Mouse (Mus musculus) forebrain, embryonic 13.5 days (tissue): Measurements from ENCODE around the gene Hist1h4a. TPM values are rescaled to one million over a fixed set of nuclear protein-coding genes. Genes with fewer than 3 reads are reported as not detected.
"Not testable (repeated sequence)": the region's sequence is repeated elsewhere in the genome, so short reads cannot be mapped to it uniquely, and the experiment has no call there.

ENCODE experiments used
- ATAC-seq: fragments of 200-750 bp; cut with Nextera tagmentation; 2 replicates; pipeline ENCODE4 v1.8.0; 2017
- H3K27ac ChIP-seq: fragments of 300-500 bp; sonication (generic); 2 replicates; pipeline ENCODE4 v1.5.1; 2015; ENCODE audit warnings: inconsistent platforms, mild to moderate bottlenecking, moderate library complexity
- H3K27me3 ChIP-seq: fragments of 300-500 bp; sonication (generic); 2 replicates; pipeline ENCODE4 v1.6.1; 2015; ENCODE audit warnings: mild to moderate bottlenecking, inconsistent platforms
- H3K36me3 ChIP-seq: fragments of 300-500 bp; sonication (generic); 2 replicates; pipeline ENCODE4 v1.6.1; 2015; ENCODE audit warnings: mild to moderate bottlenecking, inconsistent platforms; ENCODE audit not compliant: poor library complexity, severe bottlenecking
- H3K4me1 ChIP-seq: fragments of 300-500 bp; sonication (generic); 2 replicates; pipeline ENCODE4 v1.6.1; 2015; ENCODE audit warnings: inconsistent platforms
- H3K4me2 ChIP-seq: fragments of 300-500 bp; sonication (generic); 2 replicates; pipeline ENCODE4 v1.6.1; 2015; ENCODE audit warnings: inconsistent platforms, mild to moderate bottlenecking, moderate library complexity
- H3K4me3 ChIP-seq: fragments of 300-500 bp; sonication (generic); 2 replicates; pipeline ENCODE4 v1.5.1; 2015; ENCODE audit warnings: mild to moderate bottlenecking, inconsistent platforms
- H3K9ac ChIP-seq: fragments of 300-500 bp; sonication (generic); 2 replicates; pipeline ENCODE4 v1.6.1; 2015; ENCODE audit warnings: mild to moderate bottlenecking, inconsistent platforms
- H3K9me3 ChIP-seq: fragments of 300-500 bp; sonication (generic); replicated peaks from 2 replicates; pipeline ENCODE4 v1.6.1; 2016; ENCODE audit warnings: inconsistent platforms
- WGBS: fragments of 180-500 bp; shearing (Covaris S2); methylation state at CpG from one replicate; pipeline ENCODE4 v1.1.7; 2015; 5-methylcytosine and 5-hydroxymethylcytosine counted together
- polyA plus RNA-seq: library from polyadenylated mRNA; unstranded; fragments of >200 nt; fragmentation: Nextera tagmentation; extraction: Ambion mirVana; gene quantifications from 2 replicates; pipeline ENCODE4 v1.2.1, GENCODE M21; 2015

Gene Hist1h4a
- polyA plus RNA-seq = 0.64 and 1.1 TPM in 2 replicates

- H3K4me2 ChIP-seq = peak within 1 kb of the TSS; percentile 78
- H3K27me3 ChIP-seq = no peaks in the 10 kb centered on the region
- peak within 1 kb of the TSS; percentile 74 for H3K9ac ChIP-seq
- peak; percentile 76 for ATAC-seq
- H3K4me1 ChIP-seq = peaks cover 39% of the 10 kb centered on the region
- peak within 1 kb of the TSS; percentile 85 for H3K27ac ChIP-seq
- H3K9me3 ChIP-seq = no peaks in the 10 kb centered on the region
- H3K4me3 ChIP-seq = peak within 1 kb of the TSS; percentile 53
- H3K36me3 ChIP-seq = no peaks in the 10 kb centered on the region
- under 1% methylated on average over 61 of the region's 72 CpGs for WGBS
Measured at GRCm38 (mm10) chr13:23760972-23761864, at the start of gene Hist1h4a. Gene Hist1h4a, minus strand, starts transcription at chr13:23761230.

GRCm38 (mm10) chr13:23806422-23807052 is 45.5 kb upstream of the Hist1h4a start, which contains the start of gene Slc17a2:
Gene Slc17a2, plus strand, starts transcription at chr13:23806993.
- Histone ChIP-seq H3K27me3 (no peaks in the 10 kb centered on the region), H3K27ac (no peak within 1 kb of the TSS), H3K4me3 (no peak within 1 kb of the TSS), H3K9ac (no peak within 1 kb of the TSS), H3K9me3 (no peaks in the 10 kb centered on the region), H3K36me3 (no peaks in the 10 kb centered on the region), H3K4me2 (no peak within 1 kb of the TSS), H3K4me1 (no peaks in the 10 kb centered on the region)
- 92% methylated on average over 15 of the region's 15 CpGs for WGBS
- no peak for ATAC-seq

DNA sequence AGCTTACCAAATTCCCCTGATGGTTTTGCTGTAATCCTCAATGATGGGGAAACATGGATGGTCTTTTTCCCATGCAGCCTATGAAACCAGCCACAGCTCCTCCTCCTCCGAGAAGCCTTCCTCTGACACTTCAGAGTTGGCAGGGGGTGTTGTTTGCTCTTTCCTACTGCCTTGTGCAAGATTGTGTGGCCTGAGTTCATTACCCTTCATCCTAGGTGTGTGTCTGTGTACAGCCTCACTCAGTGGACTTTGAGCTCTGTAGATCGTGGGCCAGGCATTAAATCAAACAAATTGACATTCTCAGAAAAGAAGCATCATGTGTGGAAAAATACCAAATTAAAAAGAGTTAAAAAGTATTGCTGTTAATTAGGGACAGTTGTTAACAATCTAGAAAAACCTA is 43.5 kb upstream of the Hist1h4a start:
- WGBS = 85% methylated on average over 2 of the region's 2 CpGs
- no peak for ATAC-seq
- H3K9me3 ChIP-seq = no peaks in the 10 kb centered on the region

GRCm38 (mm10) chr13:23799405-23799804 is 38.4 kb upstream of the Hist1h4a start:
- Histone ChIP-seq H3K27ac (no peak overlapping the region), H3K9me3 (no peaks in the 10 kb centered on the region), H3K27me3 (no peaks in the 10 kb centered on the region), H3K36me3 (no peaks in the 10 kb centered on the region), H3K9ac (no peak overlapping the region), H3K4me2 (no peak overlapping the region), H3K4me3 (no peak overlapping the region), H3K4me1 (no peaks in the 10 kb centered on the region)
- 92% methylated on average over 5 of the region's 5 CpGs for WGBS
- no peak for ATAC-seq

More for the DNA sequence above, 43.5 kb upstream of the Hist1h4a start:
- no peaks in the 10 kb centered on the region for H3K4me1 ChIP-seq
- H3K9ac ChIP-seq = no peak overlapping the region
- no peak overlapping the region for H3K4me2 ChIP-seq
- no peaks in the 10 kb centered on the region for H3K36me3 ChIP-seq
- H3K4me3 ChIP-seq = no peak overlapping the region
- H3K27ac ChIP-seq = no peak overlapping the region
- no peaks in the 10 kb centered on the region for H3K27me3 ChIP-seq

- no peaks in the 10 kb centered on the region for H3K27me3 ChIP-seq
- H3K4me3 ChIP-seq = no peak overlapping the region
- 47% methylated on average over 2 of the region's 2 CpGs for WGBS
- ATAC-seq = peak; percentile 80
- no peaks in the 10 kb centered on the region for H3K36me3 ChIP-seq
- no peaks in the 10 kb centered on the region for H3K9me3 ChIP-seq
- no peaks in the 10 kb centered on the region for H3K4me1 ChIP-seq
- no peak overlapping the region for H3K27ac ChIP-seq
- no peak overlapping the region for H3K4me2 ChIP-seq
- no peak overlapping the region for H3K9ac ChIP-seq
Measured at GRCm38 (mm10) chr13:23792520-23792919, 31.5 kb upstream of the Hist1h4a start.

- Histone ChIP-seq H3K27me3 (no peaks in the 10 kb centered on the region), H3K9ac (no peak overlapping the region), H3K36me3 (no peaks in the 10 kb centered on the region), H3K27ac (no peak overlapping the region), H3K4me3 (no peak overlapping the region), H3K9me3 (no peaks in the 10 kb centered on the region), H3K4me1 (no peaks in the 10 kb centered on the region), H3K4me2 (no peak overlapping the region)
- WGBS = 88% methylated on average over 4 of the region's 4 CpGs
- no peak for ATAC-seq
Measured at GRCm38 (mm10) chr13:23779025-23779424, 18.0 kb upstream of the Hist1h4a start.

DNA sequence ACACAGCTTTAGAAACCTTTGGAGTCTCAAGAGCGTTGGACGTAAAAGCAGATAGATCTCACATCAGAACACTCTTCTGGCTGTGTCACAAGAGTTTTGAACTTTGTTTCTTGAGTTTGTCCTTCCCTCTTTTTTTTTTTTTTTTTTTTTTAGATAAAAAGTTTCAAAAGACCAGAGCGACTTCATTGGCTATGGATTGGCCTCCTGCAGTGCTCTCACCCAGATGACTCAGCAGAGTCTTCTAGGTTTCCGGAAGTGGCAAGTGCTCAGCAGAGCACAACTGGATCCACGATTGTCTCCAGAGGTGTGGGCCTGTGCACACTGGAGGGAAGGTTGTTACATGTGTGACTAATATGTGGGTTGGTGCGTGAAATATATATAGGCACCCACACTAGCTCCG is 17.3 kb upstream of the Hist1h4a start:
- no peaks in the 10 kb centered on the region for H3K36me3 ChIP-seq
- no peak overlapping the region for H3K27ac ChIP-seq
- no peaks in the 10 kb centered on the region for H3K9me3 ChIP-seq
- H3K4me3 ChIP-seq = no peak overlapping the region
- ATAC-seq = no peak
- 90% methylated on average over 7 of the region's 7 CpGs for WGBS
- no peak overlapping the region for H3K9ac ChIP-seq
- H3K27me3 ChIP-seq = no peaks in the 10 kb centered on the region
- H3K4me1 ChIP-seq = no peaks in the 10 kb centered on the region
- no peak overlapping the region for H3K4me2 ChIP-seq

- no peaks in the 10 kb centered on the region for H3K9me3 ChIP-seq
Measured at GRCm38 (mm10) chr13:23772561-23773313, 11.7 kb upstream of the Hist1h4a start.

DNA sequence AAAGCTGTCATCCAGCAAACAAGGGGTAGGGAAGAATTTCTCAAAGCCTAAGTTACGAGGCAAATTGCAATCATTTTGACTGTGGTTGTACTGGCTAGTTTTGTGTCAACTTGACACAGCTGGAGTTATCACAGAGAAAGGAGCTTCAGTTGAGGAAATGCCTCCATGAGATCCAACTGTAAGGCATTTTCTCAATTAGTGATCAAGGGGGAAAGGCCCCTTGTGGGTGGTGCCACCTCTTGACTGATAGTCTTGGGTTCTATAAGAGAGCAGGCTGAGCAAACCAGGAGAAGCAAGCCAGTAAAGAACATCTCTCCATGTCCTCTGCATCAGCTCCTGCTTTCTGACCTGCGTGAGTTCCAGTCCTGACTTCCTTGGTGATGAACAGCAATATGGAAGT is 8.6 kb upstream of the Hist1h4a start, which contains the start of gene Trim38:
Gene Trim38 (plus strand): TSS at position 301 of the 400 bp plus-strand sequence.
- H3K4me1 ChIP-seq, H3K9me3 ChIP-seq, ATAC-seq, H3K4me3 ChIP-seq, H3K27me3 ChIP-seq, H3K4me2 ChIP-seq, H3K9ac ChIP-seq, H3K27ac ChIP-seq, H3K36me3 ChIP-seq: not testable (repeated sequence)
- WGBS = 88% methylated on average over 2 of the region's 2 CpGs

More at GRCm38 (mm10) chr13:23772561-23773313, 11.7 kb upstream of the Hist1h4a start:
- H3K27me3 ChIP-seq = no peaks in the 10 kb centered on the region
- H3K4me3 ChIP-seq = no peak overlapping the region
- H3K9ac ChIP-seq = no peak overlapping the region
- no peak overlapping the region for H3K27ac ChIP-seq
- no peaks in the 10 kb centered on the region for H3K36me3 ChIP-seq
- ATAC-seq = peak; percentile 90
- 23% methylated on average over 21 of the region's 21 CpGs for WGBS
- peak overlapping the region; percentile 39 for H3K4me2 ChIP-seq
- peaks cover 5% of the 10 kb centered on the region; the same call in 1 of the 2 replicates for H3K4me1 ChIP-seq

DNA sequence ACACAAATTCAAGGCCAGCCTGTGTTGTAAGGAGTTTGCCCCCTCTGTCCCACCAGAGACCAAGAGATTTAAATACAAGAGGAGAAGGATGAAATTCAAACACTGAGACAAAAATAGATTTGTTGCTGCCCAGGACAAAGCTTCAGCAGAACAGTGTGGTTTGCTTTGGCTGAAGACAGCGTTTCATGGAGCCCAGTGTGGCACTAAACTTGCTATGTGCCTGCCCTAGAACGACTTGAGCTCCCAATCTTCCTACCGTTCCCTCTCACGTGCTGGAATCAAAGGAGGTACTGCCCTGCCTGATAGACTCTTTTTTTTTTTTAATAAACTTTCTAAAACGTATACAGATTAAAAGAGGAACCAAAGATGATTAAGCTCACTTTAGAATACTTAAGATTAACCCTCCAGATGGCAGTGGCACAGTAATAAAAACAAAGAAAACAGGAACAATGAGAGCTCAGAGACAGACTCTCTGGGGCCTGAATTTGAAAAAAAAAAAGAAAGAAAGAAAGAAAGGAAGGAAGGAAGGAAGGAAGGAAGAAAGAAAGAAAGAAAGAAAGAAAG is 7.9 kb upstream of the Hist1h4a start:
- Histone ChIP-seq H3K4me2 (no peak overlapping the region), H3K4me3 (no peak overlapping the region), H3K4me1 (peaks cover 11% of the 10 kb centered on the region), H3K36me3 (no peaks in the 10 kb centered on the region), H3K9me3 (no peaks in the 10 kb centered on the region), H3K9ac (no peak overlapping the region), H3K27me3 (no peaks in the 10 kb centered on the region), H3K27ac (no peak overlapping the region)
- WGBS = 35% methylated on average over 5 of the region's 5 CpGs
- no peak for ATAC-seq

DNA sequence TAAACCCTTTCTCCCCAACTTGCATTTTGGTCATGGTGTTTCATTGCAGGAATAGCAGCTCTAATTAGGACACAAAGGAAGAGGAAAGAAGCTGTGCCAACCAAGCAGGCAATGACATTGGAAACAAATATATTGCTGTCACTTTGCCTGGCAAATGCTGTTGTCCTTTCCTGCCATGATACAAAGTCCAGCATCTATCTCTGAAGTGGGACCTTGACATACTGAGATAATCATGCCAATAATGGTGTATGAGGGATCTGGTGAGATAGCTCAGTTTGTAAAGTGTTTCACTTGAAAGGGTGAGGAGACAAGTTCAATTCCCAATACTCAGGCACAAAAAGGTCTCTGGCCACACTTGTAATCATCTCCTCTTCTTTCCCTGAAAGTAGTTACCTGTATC is 5.7 kb upstream of the Hist1h4a start:
- Histone ChIP-seq H3K27ac (no peak overlapping the region), H3K4me1 (peaks cover 16% of the 10 kb centered on the region), H3K36me3 (no peaks in the 10 kb centered on the region), H3K4me3 (no peak overlapping the region), H3K9ac (no peak overlapping the region), H3K27me3 (no peaks in the 10 kb centered on the region), H3K4me2 (no peak overlapping the region), H3K9me3 (no peaks in the 10 kb centered on the region)
- ATAC-seq = no peak
